Mouse (Mus musculus) layer of hippocampus, postnatal 14 days (tissue): Measurements from ENCODE around the gene Afg1l. TPM values are rescaled to one million over a fixed set of nuclear protein-coding genes. Genes with fewer than 3 reads are reported as not detected.

Experiments used
- DNase-seq, 2 experiments: peaks; one replicate each; pipeline ENCODE4 v3.0.0; 2021 to 2022; ENCODE audit warnings: low spot score in 2 of 2, mixed read lengths in 1 of 2
- total RNA-seq, 2 experiments: library from RNA; stranded (reverse); gene quantifications; 2 replicates each; pipeline ENCODE4 v1.2.3; 2021

Gene Afg1l
- total RNA-seq, 2 experiments from 2014 or later: 9.9 to 12.0 TPM

GRCm38 (mm10) chr10:42480719-42481118, 2.4 kb upstream of the Afg1l start:
- DNase-seq: no peak

- DNase-seq: peak in 1 of 2 experiments; percentile 18
These were observed 620 bp downstream of the Afg1l start for GRCm38 (mm10) chr10:42477550-42478340.

- no peak for DNase-seq
These were observed 1.4 kb downstream of the Afg1l start for GRCm38 (mm10) chr10:42476774-42477475.

GRCm38 (mm10) chr10:42474946-42475514, 3.3 kb downstream of the Afg1l start:
- DNase-seq: no peak

- no peak for DNase-seq
These were observed 13.6 kb downstream of the Afg1l start for GRCm38 (mm10) chr10:42464805-42465204.

GRCm38 (mm10) chr10:42464224-42464623, 14.1 kb downstream of the Afg1l start:
- DNase-seq: no peak

- no peak for DNase-seq
These were observed 20.7 kb downstream of the Afg1l start for GRCm38 (mm10) chr10:42457557-42458191.

- no peak for DNase-seq
These were observed 22.4 kb downstream of the Afg1l start for GRCm38 (mm10) chr10:42455981-42456380.

GRCm38 (mm10) chr10:42454690-42455089, 23.7 kb downstream of the Afg1l start:
- no peak for DNase-seq

GRCm38 (mm10) chr10:42454266-42454665, 24.1 kb downstream of the Afg1l start:
- DNase-seq: no peak

- DNase-seq: no peak
These were observed 28.7 kb downstream of the Afg1l start for GRCm38 (mm10) chr10:42449672-42450071.

GRCm38 (mm10) chr10:42448371-42448770, 30.0 kb downstream of the Afg1l start:
- DNase-seq: no peak

GRCm38 (mm10) chr10:42446145-42446544, 32.2 kb downstream of the Afg1l start:
- no peak for DNase-seq

GRCm38 (mm10) chr10:42436842-42437805, 41.2 kb downstream of the Afg1l start:
- no peak for DNase-seq

GRCm38 (mm10) chr10:42417530-42418174, 60.7 kb downstream of the Afg1l start:
- peak; percentile 26 to 48 for DNase-seq

GRCm38 (mm10) chr10:42415821-42416470, 62.4 kb downstream of the Afg1l start:
- DNase-seq: peak in 1 of 2 experiments; percentile 15

- peak; percentile 31 to 79 for DNase-seq
These were observed 67.4 kb downstream of the Afg1l start for GRCm38 (mm10) chr10:42410748-42411537.

GRCm38 (mm10) chr10:42390436-42390835, 87.9 kb downstream of the Afg1l start:
- no peak for DNase-seq

GRCm38 (mm10) chr10:42388181-42388580, 90.2 kb downstream of the Afg1l start:
- no peak for DNase-seq
